Mouse (Mus musculus) bone marrow, adult 2 months (tissue): Measurements from ENCODE around the gene Opalin.

Experiments
- CTCF ChIP-seq: fragments of 200-500 bp; IDR thresholded peaks from 2 replicates; pipeline ENCODE4 v1.5.1; 2011; ENCODE audit warnings: low read length, control low read depth; ENCODE audit not compliant: control insufficient read depth, insufficient read depth
- POLR2A ChIP-seq: fragments of 200-500 bp; IDR thresholded peaks from 2 replicates; pipeline ENCODE4 v1.6.1; 2011; ENCODE audit warnings: low read depth, mild to moderate bottlenecking, control low read depth, low read length, borderline replicate concordance; ENCODE audit not compliant: control insufficient read depth

DNA sequence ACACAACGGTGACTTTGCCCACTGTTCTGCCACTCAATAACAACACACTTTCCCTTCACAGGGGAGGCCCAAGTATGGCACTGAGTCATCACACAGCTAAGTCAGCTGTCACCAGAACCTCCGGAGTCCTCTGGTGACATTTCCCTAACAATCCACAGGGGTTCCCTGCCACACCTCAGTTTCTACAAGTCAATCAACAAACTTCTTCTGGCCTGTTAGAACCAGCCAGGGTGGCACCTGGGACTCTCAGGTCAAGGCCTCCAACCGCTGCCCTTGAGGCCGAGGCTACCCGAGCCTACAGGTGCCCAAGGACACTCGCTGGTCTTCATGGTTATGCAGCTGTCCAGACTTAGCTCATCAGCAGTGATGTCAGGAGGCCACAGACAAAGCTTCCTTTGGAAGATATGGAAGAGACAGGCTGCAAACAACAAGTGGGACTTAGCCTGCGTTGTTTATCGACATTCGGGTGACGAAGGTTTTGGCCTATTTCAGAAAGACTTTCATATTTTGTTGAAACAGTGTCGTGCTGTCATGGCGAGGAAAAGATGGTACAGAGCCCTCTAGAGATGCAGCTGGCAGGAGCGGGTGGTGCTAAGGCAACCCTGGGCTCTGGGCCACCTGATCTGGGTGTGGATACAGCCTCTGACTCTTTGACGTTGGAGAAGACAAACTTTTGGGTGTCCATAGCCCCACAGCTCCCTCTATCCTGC lies 3.0 kb downstream of the Opalin start:
- TF ChIP-seq CTCF = no peak
- no peak for TF ChIP-seq POLR2A
